Mouse (Mus musculus) myocyte (in vitro differentiated cells): ENCODE results near the gene Slc25a43.

Source experiments
- MAX ChIP-seq: IDR thresholded peaks from one replicate; pipeline ENCODE4 v1.6.1; 2011; ENCODE audit warnings: low read depth, mild to moderate bottlenecking, control low read depth
- MYOG ChIP-seq, 3 experiments: IDR thresholded peaks; one replicate each; pipeline ENCODE4 v1.6.1; 2011; ENCODE audit warnings: control low read depth in 2 of 3, low read depth in 2 of 3, mild to moderate bottlenecking in 2 of 3; ENCODE audit not compliant: insufficient read length in 2 of 3, control insufficient read depth in 1 of 3, insufficient read depth in 1 of 3
- POLR2A ChIP-seq: IDR thresholded peaks from one replicate; pipeline ENCODE4 v1.6.1; 2011; ENCODE audit warnings: low read depth, mild to moderate bottlenecking, control low read depth, moderate library complexity; ENCODE audit not compliant: insufficient read length
- REST ChIP-seq: IDR thresholded peaks from one replicate; pipeline ENCODE4 v1.6.1; 2011; ENCODE audit warnings: mild to moderate bottlenecking, control low read depth, moderate library complexity; ENCODE audit not compliant: insufficient read depth, insufficient read length

DNA sequence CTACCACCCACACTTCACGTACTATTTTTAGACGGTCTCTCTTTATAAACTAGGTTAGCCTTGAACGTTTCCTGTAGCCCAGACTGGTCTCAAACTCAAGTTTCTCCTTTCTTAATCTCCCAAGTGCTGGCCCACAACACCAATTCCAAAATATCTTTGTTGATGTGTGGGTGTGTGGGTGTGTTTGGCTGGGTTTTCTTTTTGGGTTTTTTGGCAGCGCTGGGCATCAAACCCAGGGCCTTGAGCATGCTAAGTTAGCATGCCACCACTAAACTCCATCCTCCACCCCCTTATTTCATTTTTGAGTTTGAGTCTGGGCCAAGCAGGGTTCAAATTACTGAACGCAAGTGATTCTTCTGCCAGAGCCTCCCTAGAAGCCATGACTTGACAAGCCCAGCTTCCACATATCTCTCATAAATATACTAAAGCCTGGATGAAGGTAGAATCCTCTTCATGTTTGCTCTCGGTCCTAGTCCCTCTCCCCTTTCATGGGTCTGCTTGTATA, 5.9 kb downstream of the Slc25a43 start:
- no peak for TF ChIP-seq POLR2A
- no peak for TF ChIP-seq REST
- TF ChIP-seq MYOG (IDR thresholded peaks at IDR 0.05; ENCODE audit: control insufficient read depth in 1 of 3, insufficient read depth in 1 of 3, insufficient read length in 2 of 3, low read depth in 2 of 3), result no peak
- TF ChIP-seq MAX, result no peak
